Mouse (Mus musculus): ENCODE measurements around the gene C9orf72.

Gene C9orf72

GRCm38 (mm10) chr4:35203724-35204123 is 22.3 kb downstream of the C9orf72 start:
- no peak for TF ChIP-seq GATA4 (IDR thresholded peaks at IDR 0.05; ENCODE audit: insufficient replicate concordance, low read length)

- TF ChIP-seq GATA4 (IDR thresholded peaks at IDR 0.05; ENCODE audit: insufficient replicate concordance, low read length) = no peak
These were observed 24.3 kb downstream of the C9orf72 start for GRCm38 (mm10) chr4:35201700-35202099.

- TF ChIP-seq GATA4 (IDR thresholded peaks at IDR 0.05; ENCODE audit: insufficient replicate concordance, low read length) = no peak
These were observed 33.2 kb downstream of the C9orf72 start for GRCm38 (mm10) chr4:35192725-35193124.

- no peak for TF ChIP-seq GATA4 (IDR thresholded peaks at IDR 0.05; ENCODE audit: insufficient replicate concordance, low read length)
These were observed 36.2 kb downstream of the C9orf72 start for GRCm38 (mm10) chr4:35189794-35190193.

- TF ChIP-seq GATA4 (IDR thresholded peaks at IDR 0.05; ENCODE audit: insufficient replicate concordance, low read length) = no peak
These were observed 38.2 kb downstream of the C9orf72 start for GRCm38 (mm10) chr4:35187617-35188326.

GRCm38 (mm10) chr4:35177926-35178645 is 47.9 kb downstream of the C9orf72 start:
- TF ChIP-seq GATA4 (IDR thresholded peaks at IDR 0.05; ENCODE audit: insufficient replicate concordance, low read length) = no peak

GRCm38 (mm10) chr4:35175566-35175965 is 50.4 kb downstream of the C9orf72 start:
- TF ChIP-seq GATA4 (IDR thresholded peaks at IDR 0.05; ENCODE audit: insufficient replicate concordance, low read length) = no peak

- no peak for TF ChIP-seq GATA4 (IDR thresholded peaks at IDR 0.05; ENCODE audit: insufficient replicate concordance, low read length)
These were observed 52.4 kb downstream of the C9orf72 start for GRCm38 (mm10) chr4:35173551-35173950.

GRCm38 (mm10) chr4:35172471-35172870 is 53.5 kb downstream of the C9orf72 start:
- no peak for TF ChIP-seq GATA4 (IDR thresholded peaks at IDR 0.05; ENCODE audit: insufficient replicate concordance, low read length)

- no peak for TF ChIP-seq GATA4 (IDR thresholded peaks at IDR 0.05; ENCODE audit: insufficient replicate concordance, low read length)
These were observed 56.3 kb downstream of the C9orf72 start for GRCm38 (mm10) chr4:35169571-35170125.

GRCm38 (mm10) chr4:35167855-35168254 is 58.1 kb downstream of the C9orf72 start:
- no peak for TF ChIP-seq GATA4 (IDR thresholded peaks at IDR 0.05; ENCODE audit: insufficient replicate concordance, low read length)

- TF ChIP-seq GATA4 (IDR thresholded peaks at IDR 0.05; ENCODE audit: insufficient replicate concordance, low read length) = no peak
These were observed 60.0 kb downstream of the C9orf72 start for GRCm38 (mm10) chr4:35165947-35166346.

- no peak for TF ChIP-seq GATA4 (IDR thresholded peaks at IDR 0.05; ENCODE audit: insufficient replicate concordance, low read length)
These were observed 60.7 kb downstream of the C9orf72 start for GRCm38 (mm10) chr4:35165275-35165674.

- no peak for TF ChIP-seq GATA4 (IDR thresholded peaks at IDR 0.05; ENCODE audit: insufficient replicate concordance, low read length)
These were observed 68.2 kb downstream of the C9orf72 start for GRCm38 (mm10) chr4:35157815-35158214.

- TF ChIP-seq GATA4 (IDR thresholded peaks at IDR 0.05; ENCODE audit: insufficient replicate concordance, low read length) = no peak
These were observed 69.0 kb downstream of the C9orf72 start, which contains the start of gene Mob3b for GRCm38 (mm10) chr4:35156751-35157611. Gene Mob3b (minus strand): TSS chr4:35157484.

Measured in liver, adult (tissue).